Mouse (Mus musculus): ENCODE measurements around the gene Efcab7.

Efcab7 gene

DNA sequence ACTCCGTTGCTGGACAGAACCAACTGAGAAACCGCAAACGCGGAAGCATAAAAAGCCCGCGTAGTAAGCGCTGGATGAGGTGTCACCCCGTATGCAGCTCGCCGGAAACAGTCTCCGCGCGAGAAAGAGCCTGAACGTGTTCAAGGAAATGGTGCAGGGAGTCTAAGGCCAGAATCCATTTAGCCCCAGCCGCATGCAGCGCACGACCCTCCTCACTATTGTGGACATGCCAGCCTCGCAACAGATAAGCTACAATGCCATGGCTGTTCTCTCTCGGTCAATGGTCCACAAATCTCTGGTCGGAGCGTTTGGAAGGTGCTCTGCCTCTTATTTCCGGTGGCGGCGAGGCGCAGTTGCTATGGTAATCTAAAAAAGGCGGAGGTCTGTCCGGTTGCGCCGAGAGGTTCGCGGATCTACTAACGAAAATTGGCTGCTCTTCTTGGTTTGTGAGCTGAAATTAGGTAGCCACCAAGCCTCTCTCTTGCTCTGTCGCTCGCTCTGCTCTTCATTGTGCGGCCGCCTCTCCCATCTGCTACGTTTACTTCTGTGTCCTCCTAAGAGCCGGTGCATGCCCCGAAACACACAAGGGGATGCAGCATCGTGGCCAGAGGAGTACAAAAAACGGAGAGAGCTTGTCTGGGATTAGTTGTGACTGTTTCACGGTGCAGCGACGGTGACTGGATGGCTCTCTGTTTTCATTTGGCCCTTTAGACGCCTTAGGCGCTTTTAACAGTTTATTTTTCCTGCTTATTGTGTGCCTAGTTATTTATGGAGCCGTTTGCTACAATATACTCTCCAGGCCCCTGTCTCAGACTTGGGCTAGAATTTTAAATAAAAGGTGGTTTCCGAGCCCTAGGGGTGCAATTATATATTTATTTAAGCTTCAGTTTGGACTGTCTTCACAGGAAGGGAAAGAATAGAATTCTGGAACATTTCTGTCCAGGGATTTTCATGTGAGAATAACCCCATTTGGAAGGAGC lies at the start of gene Efcab7:
Gene Efcab7 (plus strand): TSS at position 105 of the 980 bp plus-strand sequence.
- peak; percentile 87 for DNase-seq (ENCODE audit: low spot score)

DNA sequence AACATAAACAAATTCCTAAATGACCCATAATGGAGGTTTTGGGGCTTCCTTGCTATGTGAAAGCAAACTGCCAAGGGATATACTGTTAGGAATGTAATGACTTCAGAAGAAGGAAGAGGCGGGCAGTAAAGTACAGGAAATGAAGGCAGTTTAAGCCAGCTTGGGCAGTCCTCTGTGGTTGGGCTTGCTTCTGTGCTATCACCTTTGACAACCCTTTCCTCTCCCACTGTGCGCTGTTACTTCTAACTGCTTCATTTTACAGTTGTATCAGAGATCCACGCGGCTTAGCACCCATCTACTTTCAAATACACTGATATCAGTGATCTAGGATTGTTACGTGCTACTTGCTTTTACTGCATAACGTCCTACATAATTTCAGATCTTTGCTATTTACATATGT lies 36.6 kb upstream of the Efcab7 start:
- DNase-seq (ENCODE audit: low spot score): no peak

DNA sequence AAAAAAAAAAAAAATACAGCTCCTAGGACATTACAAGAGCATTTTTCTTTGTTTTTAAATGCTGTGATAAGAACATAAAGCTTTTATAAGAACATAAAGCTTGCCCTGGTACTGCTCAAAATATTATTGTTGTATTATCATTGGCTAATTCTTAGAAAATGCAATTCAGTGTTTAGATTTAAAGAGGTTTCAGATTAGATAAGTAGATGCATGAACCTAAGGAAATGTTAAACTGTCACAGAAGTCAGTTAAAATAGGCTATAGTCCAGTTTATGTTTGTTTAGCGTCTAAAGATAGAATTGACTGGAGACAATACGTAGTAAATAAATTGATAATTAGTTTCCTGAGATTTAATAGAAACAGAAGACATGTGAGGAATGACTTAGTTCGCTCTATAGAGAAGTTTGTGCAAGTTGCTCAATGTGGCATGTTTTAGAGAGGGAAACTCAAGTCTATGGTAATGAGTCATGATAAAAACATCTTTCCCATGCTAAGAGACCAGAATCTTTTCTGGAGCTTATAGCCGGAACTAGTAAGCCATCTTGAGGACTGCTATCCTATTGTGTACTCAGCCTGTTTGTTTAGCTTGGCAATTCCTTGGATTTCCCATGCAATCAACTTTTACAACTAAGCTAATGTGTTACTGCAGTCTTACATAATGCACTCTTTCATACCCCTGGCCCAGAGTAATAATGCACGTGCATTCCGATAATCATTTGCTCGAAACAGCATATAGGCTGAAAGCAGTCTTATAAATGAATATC lies 12.1 kb upstream of the Efcab7 start:
- DNase-seq (ENCODE audit: low spot score): no peak

DNA sequence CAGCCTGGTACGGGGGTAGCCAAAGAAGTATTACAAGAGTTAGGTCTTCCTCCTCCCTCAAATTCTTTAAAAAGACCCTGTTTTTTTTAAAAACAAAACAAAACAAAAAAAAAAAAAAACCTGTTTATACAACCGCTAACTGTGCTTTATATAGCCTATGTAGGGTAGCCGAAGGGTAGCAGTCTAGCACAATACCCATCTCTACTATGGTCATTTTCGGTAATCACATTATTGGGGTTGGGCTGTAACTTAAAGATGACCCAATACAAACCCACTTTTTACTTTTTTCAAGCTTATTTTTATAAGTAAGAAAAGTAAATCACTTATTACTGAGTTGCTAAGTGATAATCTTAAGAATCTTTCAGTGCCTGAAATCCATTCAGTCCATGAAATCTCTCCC lies 661 bp upstream of the Efcab7 start:
- no peak for DNase-seq (ENCODE audit: low spot score)

DNA sequence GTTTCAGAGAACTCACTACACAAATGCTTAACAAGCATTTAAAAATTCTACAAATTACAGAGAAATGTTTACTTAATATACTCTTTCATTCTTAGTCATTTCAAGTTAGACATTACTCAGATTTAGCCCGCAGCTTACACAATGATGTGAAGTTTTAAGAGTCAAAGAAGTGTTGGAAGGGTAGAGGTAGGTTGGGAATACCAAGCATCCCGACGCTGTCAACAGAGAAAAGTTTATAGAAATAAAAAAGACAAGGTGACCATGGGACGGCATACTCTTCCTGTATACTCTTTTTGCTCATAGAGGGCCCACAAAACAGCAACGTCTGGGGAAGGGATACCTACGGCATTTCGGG lies 282 bp upstream of the Efcab7 start:
- DNase-seq (ENCODE audit: low spot score): no peak

DNA sequence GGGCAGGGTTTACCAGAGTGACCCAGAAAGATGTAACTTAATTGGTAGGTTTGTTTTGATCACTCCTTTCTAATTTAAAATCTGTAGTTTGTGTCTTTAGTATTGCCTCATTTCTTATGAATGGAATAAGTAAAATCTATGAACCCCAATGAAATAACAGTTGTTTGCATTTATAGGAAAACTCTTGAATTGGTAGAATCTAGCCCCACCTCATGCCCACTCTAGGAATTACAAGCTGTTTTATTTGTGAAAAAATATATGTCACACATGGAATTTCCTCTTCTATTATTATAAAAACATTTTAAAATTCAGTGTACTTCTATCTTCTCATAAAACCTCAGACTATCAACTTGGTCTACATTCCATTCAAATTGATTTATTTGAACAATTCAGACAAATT lies 52.9 kb downstream of the Efcab7 start:
- DNase-seq (ENCODE audit: low spot score): peak; percentile 61

DNA sequence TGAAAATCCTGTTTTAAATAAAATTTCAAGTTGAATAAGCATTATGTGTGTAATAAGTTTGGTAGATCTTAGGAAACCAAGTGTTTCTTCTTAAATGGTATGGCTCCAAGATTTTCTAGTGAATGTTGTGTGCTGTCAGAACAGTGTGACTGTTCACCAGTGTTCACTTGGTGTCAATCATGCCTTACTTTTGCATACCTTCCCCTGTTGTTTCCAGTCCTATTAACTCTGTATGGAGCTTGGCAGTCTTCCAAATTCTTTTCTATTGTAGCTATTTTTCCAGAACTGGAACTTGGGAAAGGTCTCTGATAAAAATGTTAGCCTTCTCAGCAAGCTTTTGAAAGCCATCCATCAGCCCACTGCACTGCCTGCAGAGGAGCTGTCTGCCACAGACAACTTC lies 53.4 kb downstream of the Efcab7 start:
- DNase-seq (ENCODE audit: low spot score): no peak

DNA sequence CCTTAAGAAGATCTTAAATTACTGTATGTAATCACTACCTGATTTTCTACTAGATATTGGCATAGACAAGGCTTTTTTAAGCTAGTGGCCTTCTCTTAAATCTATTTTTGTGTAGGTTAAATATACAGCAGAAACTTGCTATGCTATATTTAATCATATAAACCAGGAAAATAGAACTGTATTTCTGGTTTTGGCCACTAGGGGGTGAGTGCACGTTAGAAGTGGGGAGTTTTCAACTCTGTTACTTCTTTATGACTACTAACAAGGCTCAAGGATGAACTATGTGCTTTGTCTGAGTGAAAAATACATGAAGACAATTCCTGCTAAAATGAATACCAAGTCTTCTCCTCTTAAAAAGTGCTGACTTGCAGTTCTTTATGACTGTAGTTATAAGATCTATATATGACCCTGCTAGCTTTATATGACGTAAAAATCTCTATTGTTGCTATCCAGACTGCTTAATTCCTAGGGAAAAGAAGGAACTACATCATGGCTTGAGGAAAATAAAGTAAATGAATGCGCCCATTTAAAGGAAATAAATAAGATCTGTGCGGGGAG lies 85.0 kb downstream of the Efcab7 start:
- DNase-seq (ENCODE audit: low spot score): no peak

DNA sequence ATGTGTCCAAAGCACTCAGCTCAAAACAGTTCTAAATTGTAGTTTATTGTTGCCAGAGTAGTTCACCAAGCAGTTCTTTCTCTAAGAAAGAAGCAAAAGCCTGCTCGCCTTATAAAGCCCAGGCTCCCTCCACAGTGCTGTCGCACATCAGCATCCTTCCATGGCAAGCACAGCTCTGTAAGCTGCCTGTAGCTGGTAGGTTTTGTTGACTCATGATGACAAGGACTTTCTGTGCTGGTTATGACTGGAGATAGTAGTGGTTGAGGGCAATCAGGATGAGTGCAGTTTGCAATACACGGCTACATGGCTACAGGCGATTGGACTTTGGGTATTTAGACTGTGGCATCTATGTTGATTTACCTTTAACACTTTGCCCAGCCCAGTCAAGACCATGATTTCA lies 97.4 kb downstream of the Efcab7 start:
- DNase-seq (ENCODE audit: low spot score): no peak

DNA sequence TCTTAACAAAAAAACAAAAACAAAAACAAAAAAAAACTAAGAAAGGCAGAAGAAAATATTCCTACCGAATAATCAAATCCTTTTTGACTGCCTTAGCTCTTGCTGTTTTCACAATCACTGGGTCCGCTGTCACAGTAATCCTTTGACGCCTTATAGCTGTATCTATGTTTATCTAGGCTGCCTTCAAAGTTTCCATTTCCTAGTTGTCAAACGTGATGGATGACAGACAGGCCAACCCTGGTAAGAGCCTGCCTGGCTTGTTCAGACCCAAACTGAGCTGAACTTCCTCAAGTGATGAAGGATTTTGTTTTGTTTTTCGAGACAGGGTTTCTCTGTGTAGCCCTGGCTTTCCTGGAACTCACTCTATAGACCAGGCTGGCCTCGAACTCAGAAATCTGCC lies 99.5 kb downstream of the Efcab7 start:
- DNase-seq (ENCODE audit: low spot score): no peak

DNA sequence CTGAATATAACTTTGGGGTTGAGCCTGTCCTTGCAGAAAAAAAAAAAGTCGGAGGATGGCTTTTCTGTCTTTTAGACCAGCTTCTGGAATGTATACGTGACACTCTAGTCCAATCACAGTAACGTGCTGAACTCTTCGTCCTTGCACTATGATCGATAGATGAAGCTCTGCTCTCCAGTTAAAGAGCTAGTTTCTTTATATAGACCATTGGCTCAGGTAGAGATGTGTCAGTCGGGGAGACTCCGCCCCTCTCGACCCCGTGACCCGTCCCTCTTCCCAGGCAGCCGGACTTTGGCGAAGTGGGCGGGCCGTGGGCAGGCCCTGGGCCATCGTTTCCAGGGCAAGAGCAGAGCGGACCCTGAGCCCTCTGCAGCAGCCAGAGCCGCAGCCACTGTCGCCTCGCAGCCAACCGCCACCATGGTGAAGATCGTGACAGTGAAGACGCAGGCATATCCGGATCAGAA lies 100.2 kb downstream of the Efcab7 start, which contains the start of gene Pgm1:
Gene Pgm1 (plus strand): TSS at position 266 of the 464 bp plus-strand sequence.
- peak; percentile 81 for DNase-seq (ENCODE audit: low spot score)

DNA sequence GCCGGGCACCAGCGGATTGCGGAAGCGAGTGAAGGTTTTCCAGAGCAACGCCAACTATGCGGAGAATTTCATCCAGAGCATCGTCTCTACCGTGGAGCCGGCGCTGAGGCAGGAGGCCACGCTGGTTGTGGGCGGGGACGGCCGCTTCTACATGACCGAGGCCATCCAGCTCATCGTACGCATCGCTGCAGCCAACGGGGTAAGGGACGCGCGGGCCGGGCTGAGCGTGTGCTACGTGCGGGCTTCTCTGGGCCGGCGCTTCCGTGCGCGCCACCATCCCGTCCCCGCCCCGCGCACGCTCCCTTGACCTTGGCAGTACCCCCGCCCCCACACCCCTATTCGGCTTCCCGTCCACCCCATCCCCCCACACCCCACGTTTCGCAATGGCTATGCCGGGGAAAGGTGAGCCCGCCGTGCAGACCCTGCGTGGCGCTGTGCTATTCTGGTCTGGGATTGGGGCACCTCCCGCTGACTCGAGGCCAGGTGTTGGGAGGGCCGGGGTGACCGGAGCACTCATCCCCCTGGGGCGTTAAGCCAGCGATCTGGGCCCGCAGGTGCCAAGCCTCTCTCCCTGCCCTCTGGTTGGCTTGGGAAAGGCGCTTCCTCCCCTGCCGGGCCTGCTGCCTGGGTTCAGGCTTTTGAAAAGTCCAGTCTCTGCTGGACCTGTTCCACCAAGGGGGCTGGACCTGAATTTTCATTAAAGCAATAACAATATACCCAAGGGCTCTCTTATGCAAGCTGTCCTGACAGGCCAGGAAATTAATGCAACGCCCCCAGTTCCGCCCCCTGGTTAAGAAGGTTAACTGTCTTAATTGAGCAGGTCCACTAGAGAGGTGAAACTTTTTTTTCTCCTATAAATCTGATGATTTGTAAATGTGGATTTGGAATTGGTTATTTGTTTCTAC lies 100.9 kb downstream of the Efcab7 start, which contains the start of gene Itgb3bp:
Gene Itgb3bp (minus strand): TSS at position 201 of the 905 bp plus-strand sequence.
- DNase-seq (ENCODE audit: low spot score): peak; percentile 70

DNA sequence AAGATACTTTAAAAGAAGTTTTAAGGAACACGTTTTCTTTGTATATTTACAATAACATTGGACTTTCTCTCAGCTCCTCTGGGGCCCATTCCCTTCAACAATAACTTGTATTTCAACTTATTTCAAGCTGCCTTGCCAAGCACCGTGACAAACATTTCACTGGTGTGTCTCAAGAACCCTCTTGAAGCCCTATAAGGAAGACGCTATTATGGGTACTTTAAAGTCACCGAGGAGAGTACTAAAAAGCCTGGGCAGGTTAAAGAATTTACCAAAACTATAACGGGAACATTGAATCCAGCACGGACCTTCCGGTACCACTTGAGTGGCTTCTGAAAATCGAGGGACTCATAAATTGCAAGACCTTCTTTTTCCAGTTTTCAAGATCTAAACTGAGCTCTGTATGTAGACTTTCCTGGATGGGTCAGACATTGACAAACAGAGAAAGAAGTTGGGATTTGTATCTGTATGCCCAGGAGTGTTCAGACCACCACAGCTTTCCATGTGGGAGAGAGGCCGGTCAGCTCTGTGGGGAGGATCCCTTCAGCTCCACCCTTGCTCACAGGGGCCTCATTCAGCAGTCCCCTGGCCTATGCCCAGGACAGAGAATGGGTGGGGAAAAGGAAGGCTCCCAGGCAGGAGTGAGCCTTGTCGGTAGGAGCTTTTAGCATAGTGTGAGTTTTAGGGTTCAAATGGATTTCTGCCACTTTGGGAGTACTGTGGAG lies 101.7 kb downstream of the Efcab7 start:
- DNase-seq (ENCODE audit: low spot score): no peak

DNA sequence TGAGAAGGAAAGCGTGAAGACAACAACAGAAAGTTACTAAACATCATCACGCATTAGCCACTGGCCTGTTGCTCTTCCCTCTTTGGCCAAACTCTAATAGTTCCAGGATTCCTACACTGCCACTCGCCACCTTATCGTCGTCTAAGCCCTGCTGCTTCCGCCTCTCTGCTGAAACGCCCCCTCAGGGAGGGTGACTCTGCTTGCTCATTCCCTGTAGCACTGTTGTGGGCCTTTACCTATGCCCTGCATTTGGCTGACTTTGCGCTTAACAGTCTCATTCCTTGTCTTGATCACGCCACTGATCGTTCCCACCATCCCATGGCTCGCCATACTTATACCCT lies 102.2 kb downstream of the Efcab7 start:
- no peak for DNase-seq (ENCODE audit: low spot score)

DNA sequence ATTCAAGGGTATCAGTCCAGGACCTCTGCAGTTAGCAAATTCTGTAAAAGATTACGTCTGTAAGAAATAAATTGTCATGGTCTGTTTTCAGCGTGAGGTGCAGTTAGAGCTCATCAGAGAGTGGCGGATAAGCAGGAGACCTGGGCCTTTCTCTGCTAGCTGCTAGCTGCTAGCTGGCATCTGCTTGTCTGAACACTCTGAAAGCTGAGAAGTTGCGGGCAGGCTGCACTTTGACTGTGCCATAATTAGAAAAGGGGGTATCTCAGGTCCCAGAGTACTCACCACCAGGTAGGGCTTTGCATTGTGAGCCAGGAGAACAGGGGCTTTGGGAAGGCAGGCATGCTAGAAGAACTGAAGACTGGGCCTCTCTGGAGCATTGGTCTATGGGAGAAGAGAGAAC lies 102.8 kb downstream of the Efcab7 start:
- no peak for DNase-seq (ENCODE audit: low spot score)

DNA sequence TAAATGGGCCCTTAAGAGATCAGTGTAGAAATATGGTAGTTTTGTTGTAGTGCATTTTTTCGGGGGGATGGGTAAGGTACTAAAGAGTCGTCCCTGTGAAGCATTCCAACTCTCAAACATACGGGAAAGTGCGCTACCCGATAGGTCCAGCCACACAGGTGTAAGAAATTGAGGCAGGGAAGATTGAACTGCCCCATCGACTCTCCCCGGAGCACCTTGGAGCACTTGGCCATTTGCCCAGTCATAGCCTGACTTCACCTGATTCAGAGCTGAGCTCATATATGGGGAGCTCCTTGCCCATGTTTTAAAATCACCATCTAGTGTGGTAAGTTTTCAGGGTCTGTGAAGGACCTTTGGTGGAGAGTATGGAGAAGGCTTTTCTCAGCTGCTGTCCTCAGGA lies 105.9 kb downstream of the Efcab7 start:
- DNase-seq (ENCODE audit: low spot score): no peak

DNA sequence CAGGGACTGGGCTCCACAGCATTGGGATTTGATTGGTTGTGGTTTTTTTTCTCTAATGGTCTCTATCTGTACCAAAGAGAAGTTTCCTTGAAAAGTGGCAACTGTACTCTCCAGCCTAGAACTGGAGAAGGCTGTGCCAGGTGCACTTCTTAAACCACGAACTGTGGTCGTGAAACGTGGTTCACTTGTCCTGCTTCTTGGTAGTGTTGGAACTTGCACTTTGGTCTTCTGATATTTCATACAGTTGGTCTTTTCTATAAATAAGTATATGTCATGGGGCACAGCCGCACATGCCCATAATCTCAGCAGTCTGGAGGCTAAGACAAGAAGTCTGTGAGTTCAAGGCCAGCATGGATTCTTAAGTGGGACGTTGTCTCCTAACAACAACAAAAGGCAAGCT lies 107.3 kb downstream of the Efcab7 start:
- no peak for DNase-seq (ENCODE audit: low spot score)

DNA sequence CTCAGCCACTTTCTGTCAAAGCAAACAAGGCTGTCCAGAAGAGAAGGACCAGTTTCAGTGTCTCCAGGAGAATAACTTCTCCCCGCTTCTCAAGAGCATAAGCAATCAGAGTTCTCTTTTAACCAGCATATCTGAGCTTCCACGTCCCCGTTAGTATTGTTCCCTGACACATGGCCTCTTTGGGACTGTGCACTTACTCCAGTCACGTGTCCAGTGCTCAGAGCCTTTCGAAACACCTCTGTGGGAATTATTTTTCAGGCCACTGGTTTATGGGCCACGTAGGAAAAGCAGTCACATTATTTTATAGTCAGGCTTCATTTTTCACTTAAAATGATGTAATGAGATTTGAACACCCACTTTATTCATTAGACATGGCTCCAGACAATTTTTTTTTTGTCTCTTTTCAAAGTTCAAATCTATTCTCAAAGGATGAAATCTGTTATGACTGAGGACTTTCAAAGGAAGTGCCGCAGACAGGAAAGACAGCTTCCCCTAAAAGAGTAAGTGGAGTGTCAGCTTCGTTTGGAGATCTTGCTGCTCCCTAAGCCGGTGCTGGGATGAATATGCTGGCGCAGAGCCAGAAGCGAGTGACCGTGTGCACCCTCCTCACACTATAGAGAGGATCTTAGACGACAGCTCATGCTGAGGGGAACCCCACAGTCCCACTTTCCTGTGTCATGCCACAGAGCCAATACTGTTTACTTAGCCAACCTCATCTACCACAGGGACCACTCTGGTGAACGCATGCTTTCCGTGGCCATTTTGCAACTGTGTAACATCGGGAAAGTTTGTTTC lies 110.9 kb downstream of the Efcab7 start:
- DNase-seq (ENCODE audit: low spot score): no peak

DNA sequence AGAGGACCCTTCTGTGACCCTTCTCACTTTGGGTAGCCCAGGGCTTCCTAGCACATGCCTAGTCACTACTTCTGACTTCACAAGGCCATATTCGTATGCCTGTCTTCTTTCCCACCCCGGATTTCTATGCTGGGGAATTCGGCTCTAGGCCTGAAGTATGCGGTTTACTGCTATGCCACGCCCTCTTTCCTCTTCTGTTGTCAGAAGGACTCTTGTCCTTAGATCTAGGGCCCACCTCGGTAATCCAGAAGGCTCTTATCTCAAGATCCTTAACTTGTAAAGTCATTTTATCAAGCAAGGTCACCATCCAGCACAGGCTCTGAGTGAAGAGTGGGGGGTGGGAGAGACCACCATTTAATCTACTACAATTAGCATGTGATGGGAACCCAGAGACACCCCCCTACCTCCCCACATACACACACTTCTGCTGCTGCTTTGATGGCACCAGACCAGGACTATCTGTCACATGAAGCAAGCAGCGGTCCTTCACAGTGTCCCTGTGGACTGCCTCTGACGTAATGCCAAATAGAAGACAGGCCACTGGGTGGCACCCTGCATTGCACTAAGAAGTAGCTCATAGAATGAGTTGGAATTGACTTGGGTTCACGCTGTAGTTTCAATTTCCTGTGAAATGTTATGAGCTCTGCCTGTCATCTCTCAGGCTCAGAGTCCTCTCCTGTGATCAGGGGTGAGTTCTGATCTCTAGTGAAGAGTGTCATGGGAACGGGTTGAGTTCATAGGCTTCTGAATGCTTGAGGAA lies 112.8 kb downstream of the Efcab7 start:
- peak; percentile 41 for DNase-seq (ENCODE audit: low spot score)

Measured in layer of hippocampus, adult 11-12 months (tissue).